Mouse (Mus musculus): ENCODE results near the gene Kcnj14. TPM values are rescaled to one million over a fixed set of nuclear protein-coding genes. Genes with fewer than 3 reads are reported as not detected.

Kcnj14 gene
- polyA plus RNA-seq, 1 experiment from 2014 or later, result 0.86 TPM

GRCm38 (mm10) chr7:45770427-45771082 lies 54.0 kb downstream of the Kcnj14 start:
- H3K9ac ChIP-seq, result no peak overlapping the region
- H3K4me2 ChIP-seq (replicated peaks), result no peak overlapping the region
- no peak overlapping the region for H3K27ac ChIP-seq
- WGBS, result 79% methylated on average over 8 of the region's 8 CpGs
- H3K4me1 ChIP-seq, result no peaks in the 10 kb centered on the region
- no peak overlapping the region for H3K4me3 ChIP-seq
- H3K27me3 ChIP-seq (replicated peaks), result no peaks in the 10 kb centered on the region
- ATAC-seq (ENCODE audit: low FRiP score, low read depth), result no peak
- H3K36me3 ChIP-seq, result no peaks in the 10 kb centered on the region
- H3K9me3 ChIP-seq, result no peaks in the 10 kb centered on the region

DNA sequence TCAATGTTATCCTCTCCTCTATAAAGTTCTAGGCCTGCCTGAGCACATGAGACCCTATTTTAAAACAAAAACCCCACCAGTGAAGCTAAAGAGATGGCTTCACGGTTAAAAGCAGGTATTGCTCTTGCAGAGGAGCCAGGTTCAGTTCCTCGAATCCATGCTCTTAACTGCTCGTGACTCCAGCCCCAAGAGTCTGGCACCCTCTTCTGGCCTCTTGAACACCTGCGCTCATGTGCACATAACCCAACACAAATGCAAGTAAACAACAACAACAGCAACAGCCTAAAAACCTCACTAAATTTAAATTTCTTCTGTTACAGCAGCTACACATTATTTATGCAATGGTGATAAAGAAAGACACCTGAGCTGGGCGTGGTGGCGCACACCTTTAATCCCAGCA lies 57.1 kb downstream of the Kcnj14 start:
- 91% methylated on average over 6 of the region's 6 CpGs for WGBS
- Histone ChIP-seq H3K27ac (no peak overlapping the region), H3K9me3 (no peaks in the 10 kb centered on the region), H3K9ac (no peak overlapping the region), H3K4me1 (no peaks in the 10 kb centered on the region), H3K4me3 (no peak overlapping the region), H3K4me2 (replicated peaks) (no peak overlapping the region), H3K36me3 (no peaks in the 10 kb centered on the region), H3K27me3 (replicated peaks) (no peaks in the 10 kb centered on the region)
- ATAC-seq (ENCODE audit: low FRiP score, low read depth), result no peak

- H3K36me3 ChIP-seq, result no peaks in the 10 kb centered on the region
- no peak overlapping the region for H3K4me3 ChIP-seq
- no peaks in the 10 kb centered on the region for H3K27me3 ChIP-seq (replicated peaks)
- 60% methylated on average over 8 of the region's 8 CpGs for WGBS
- no peak overlapping the region for H3K9ac ChIP-seq
- no peak overlapping the region for H3K27ac ChIP-seq
- H3K9me3 ChIP-seq, result no peaks in the 10 kb centered on the region
- no peaks in the 10 kb centered on the region for H3K4me1 ChIP-seq
- no peak for ATAC-seq (ENCODE audit: low FRiP score, low read depth)
- H3K4me2 ChIP-seq (replicated peaks), result no peak overlapping the region
Measured at GRCm38 (mm10) chr7:45766764-45767163, 57.8 kb downstream of the Kcnj14 start.

Other genes with a start within 250 kb of the Kcnj14 start
- gene Fgf21, start 209.3 kb downstream of the Kcnj14 start, polyA plus RNA-seq (2016; fragmentation: Nextera tagmentation; extraction: Ambion mirVana), result not detected in 2 replicates
- not detected in 2 replicates for gene Fut1, start 207.5 kb downstream of the Kcnj14 start, polyA plus RNA-seq (2016; fragmentation: Nextera tagmentation; extraction: Ambion mirVana)
- gene Izumo1, start 203.0 kb downstream of the Kcnj14 start, polyA plus RNA-seq (2016; fragmentation: Nextera tagmentation; extraction: Ambion mirVana), result 0.23 TPM in 1 of 2 replicates, not detected in the other
- gene Rasip1, start 197.3 kb downstream of the Kcnj14 start, polyA plus RNA-seq (2016; fragmentation: Nextera tagmentation; extraction: Ambion mirVana), result 16.5 and 16.8 TPM in 2 replicates
- 3.5 and 4.9 TPM in 2 replicates for gene Mamstr, start 184.8 kb downstream of the Kcnj14 start, polyA plus RNA-seq (2016; fragmentation: Nextera tagmentation; extraction: Ambion mirVana)
- 0.17 and 0.20 TPM in 2 replicates for gene Fut2, start 158.4 kb downstream of the Kcnj14 start, polyA plus RNA-seq (2016; fragmentation: Nextera tagmentation; extraction: Ambion mirVana)
- 1.2 and 1.7 TPM in 2 replicates for gene Ntn5, start 140.8 kb downstream of the Kcnj14 start, polyA plus RNA-seq (2016; fragmentation: Nextera tagmentation; extraction: Ambion mirVana)
- gene Sec1, start 130.4 kb downstream of the Kcnj14 start, polyA plus RNA-seq (2016; fragmentation: Nextera tagmentation; extraction: Ambion mirVana), result 1.0 and 1.2 TPM in 2 replicates
- gene Car11, start 124.9 kb downstream of the Kcnj14 start, polyA plus RNA-seq (2016; fragmentation: Nextera tagmentation; extraction: Ambion mirVana), result 35.5 and 36.6 TPM in 2 replicates
- 4.1 TPM in 2 replicates for gene Dbp, start 119.7 kb downstream of the Kcnj14 start, polyA plus RNA-seq (2016; fragmentation: Nextera tagmentation; extraction: Ambion mirVana)
- gene Rpl18, start 109.3 kb downstream of the Kcnj14 start, polyA plus RNA-seq (2016; fragmentation: Nextera tagmentation; extraction: Ambion mirVana), result 665 and 700 TPM in 2 replicates
- 28.0 and 29.0 TPM in 2 replicates for gene Sphk2, start 106.8 kb downstream of the Kcnj14 start, polyA plus RNA-seq (2016; fragmentation: Nextera tagmentation; extraction: Ambion mirVana)
- gene Fam83e, start 103.6 kb downstream of the Kcnj14 start, polyA plus RNA-seq (2016; fragmentation: Nextera tagmentation; extraction: Ambion mirVana), result 0.94 and 1.00 TPM in 2 replicates
- not detected in 2 replicates for gene Spaca4, start 99.0 kb downstream of the Kcnj14 start, polyA plus RNA-seq (2016; fragmentation: Nextera tagmentation; extraction: Ambion mirVana)
- 10.9 and 14.1 TPM in 2 replicates for gene Lmtk3, start 41.0 kb downstream of the Kcnj14 start, polyA plus RNA-seq (2016; fragmentation: Nextera tagmentation; extraction: Ambion mirVana)
- gene Sult2b1, start 40.1 kb downstream of the Kcnj14 start, polyA plus RNA-seq (2016; fragmentation: Nextera tagmentation; extraction: Ambion mirVana), result 2.1 and 2.4 TPM in 2 replicates
- 305 and 308 TPM in 2 replicates for gene Cyth2, start 10.2 kb downstream of the Kcnj14 start, polyA plus RNA-seq (2016; fragmentation: Nextera tagmentation; extraction: Ambion mirVana)
- gene Grwd1, start 6.2 kb upstream of the Kcnj14 start, polyA plus RNA-seq (2016; fragmentation: Nextera tagmentation; extraction: Ambion mirVana), result 48.3 and 50.7 TPM in 2 replicates
- 41.8 and 54.4 TPM in 2 replicates for gene Kdelr1, start 48.0 kb upstream of the Kcnj14 start, polyA plus RNA-seq (2016; fragmentation: Nextera tagmentation; extraction: Ambion mirVana)
- gene Grin2d, start 53.6 kb upstream of the Kcnj14 start, polyA plus RNA-seq (2016; fragmentation: Nextera tagmentation; extraction: Ambion mirVana), result 1.3 and 1.5 TPM in 2 replicates
- gene Syngr4, start 71.9 kb upstream of the Kcnj14 start, polyA plus RNA-seq (2016; fragmentation: Nextera tagmentation; extraction: Ambion mirVana), result 0.22 and 0.56 TPM in 2 replicates
- 3.9 and 4.4 TPM in 2 replicates for gene Tmem143, start 72.2 kb upstream of the Kcnj14 start, polyA plus RNA-seq (2016; fragmentation: Nextera tagmentation; extraction: Ambion mirVana)
- 32.8 and 33.2 TPM in 2 replicates for gene Emp3, start 96.6 kb upstream of the Kcnj14 start, polyA plus RNA-seq (2016; fragmentation: Nextera tagmentation; extraction: Ambion mirVana)
- 2.8 and 3.7 TPM in 2 replicates for gene Ccdc114, start 99.3 kb upstream of the Kcnj14 start, polyA plus RNA-seq (2016; fragmentation: Nextera tagmentation; extraction: Ambion mirVana)
- gene Abcc6, start 205.5 kb upstream of the Kcnj14 start, polyA plus RNA-seq (2016; fragmentation: Nextera tagmentation; extraction: Ambion mirVana), result 0.22 and 0.71 TPM in 2 replicates
- gene Nomo1, start 208.9 kb upstream of the Kcnj14 start, polyA plus RNA-seq (2016; fragmentation: Nextera tagmentation; extraction: Ambion mirVana), result 33.3 and 36.4 TPM in 2 replicates